Mouse (Mus musculus) urinary bladder, postnatal 10 days (tissue): Measurements from ENCODE around the gene Cd28.

Experiments used
- DNase-seq: peaks from one replicate; pipeline ENCODE4 v3.0.0; 2022; ENCODE audit warnings: low spot score

Cd28 gene

DNA sequence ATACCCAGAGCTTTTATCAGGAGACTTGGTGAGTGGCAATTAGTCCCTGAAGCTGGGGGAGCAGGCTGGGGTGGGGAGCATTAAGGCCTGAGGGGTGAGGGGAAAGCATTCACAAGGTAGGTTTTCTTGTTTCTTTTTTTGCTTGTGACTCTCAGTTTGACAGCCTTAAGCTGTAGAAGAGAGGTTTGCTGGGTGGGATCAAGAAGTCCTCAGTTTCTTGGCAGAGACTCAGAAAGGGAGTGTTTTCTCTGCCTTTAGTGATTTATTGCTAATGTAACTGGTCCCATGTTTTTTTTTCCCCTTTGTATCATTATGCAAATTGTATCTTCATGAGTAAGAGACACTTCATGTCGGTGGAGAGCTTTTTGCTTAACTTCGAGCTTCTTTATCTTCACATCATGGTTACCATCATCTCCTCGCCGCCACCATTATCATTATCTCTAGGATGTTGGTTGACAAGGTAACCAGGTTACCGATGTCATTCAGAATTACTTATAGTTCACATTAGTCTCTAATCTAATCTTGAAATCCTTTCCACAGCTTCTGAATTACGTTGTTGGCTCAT, 33.7 kb downstream of the Cd28 start:
- DNase-seq, result no peak

DNA sequence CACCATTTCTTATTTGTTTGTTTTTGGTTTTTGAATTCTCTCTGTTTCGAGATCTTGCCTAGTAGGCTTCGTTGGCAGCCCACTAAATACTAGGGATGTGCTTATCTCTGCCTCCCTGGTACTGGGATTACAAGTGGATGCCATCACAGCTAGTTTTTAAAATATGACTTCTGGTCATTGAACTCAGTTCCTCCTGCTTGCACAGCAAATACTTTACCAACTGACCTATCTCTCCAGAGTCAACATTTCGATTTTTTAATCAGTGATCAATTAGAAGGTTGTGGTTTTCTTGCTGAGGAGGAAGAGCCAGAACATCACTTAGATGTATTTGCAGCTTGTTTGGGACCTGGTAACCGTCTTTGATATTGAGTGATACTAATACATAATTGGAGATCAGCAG, 34.4 kb downstream of the Cd28 start:
- no peak for DNase-seq

DNA sequence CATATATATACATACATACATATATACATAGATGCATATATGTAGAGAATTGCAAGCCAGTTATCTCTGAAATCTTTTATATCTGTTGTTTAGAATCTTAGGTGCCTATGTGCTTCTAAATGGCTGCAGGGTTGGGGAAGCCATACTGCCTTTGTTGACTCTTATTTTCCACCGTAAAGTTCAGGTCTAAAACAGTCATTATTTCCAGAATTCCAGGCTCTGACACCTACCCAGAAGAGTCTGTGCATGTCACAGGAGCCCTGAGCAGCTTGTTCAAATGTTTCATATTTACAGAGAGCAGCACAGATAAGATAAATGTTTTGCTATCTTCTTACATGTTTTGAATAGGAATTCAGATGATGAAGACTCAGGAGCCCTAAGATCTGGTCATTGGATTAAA, 36.4 kb downstream of the Cd28 start:
- DNase-seq, result no peak

DNA sequence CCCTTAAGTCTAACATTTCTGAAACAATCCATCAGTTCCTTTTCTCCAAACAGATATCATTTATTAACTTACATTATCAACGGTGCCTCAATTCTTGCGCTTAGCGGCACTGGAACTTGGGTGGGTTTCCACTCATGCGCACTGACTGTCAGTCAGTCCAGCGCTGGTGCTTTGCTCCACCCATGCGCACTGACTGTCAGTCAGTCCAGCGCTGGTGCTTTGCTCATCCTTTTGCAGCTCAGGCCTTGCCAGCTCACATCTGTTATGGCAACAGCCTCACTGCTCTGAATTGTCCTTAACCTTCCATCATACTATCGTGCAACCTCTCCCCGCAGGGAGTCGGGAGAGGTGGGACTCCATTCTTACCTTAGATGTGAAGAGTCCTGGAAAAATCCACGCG, 37.4 kb downstream of the Cd28 start:
- no peak for DNase-seq

DNA sequence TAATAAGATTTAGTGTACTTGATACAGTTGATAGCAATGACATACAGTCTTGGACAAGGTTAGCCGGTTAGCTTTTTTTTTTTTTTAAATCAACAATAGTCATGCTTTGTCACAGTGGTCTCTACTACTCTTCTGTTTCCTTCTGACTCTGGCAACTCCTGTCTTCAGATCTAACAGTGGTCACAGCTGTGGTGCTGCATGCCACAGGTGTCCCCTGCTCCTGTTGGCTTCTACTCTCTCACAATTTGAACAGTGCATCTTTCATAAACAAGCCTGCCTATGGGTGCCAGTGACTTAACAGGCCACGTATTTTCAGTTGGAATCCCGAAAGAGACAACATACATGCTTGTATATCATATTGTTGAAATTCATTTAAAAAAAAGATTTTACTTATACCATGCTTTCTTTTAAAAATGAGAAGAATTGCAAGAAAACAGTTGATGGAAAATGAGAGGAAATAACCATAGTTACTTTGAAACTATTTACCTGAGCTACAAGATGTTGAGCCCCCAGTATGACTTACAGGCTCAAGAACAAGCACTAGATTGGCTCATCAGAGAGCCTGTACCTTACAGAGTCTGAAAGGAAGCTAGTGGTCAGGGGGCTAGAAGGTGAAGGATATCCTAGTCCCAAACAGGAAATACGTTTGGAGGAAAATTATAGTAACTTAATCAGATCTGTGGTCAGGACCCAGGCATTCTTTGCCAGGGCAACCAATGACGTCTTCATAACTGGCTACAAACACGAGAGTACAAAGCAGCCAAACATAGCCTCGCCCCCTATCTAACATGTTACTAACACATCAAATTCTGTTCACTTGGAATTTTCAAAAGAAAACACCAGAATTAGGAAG, 39.0 kb downstream of the Cd28 start:
- DNase-seq, result no peak

DNA sequence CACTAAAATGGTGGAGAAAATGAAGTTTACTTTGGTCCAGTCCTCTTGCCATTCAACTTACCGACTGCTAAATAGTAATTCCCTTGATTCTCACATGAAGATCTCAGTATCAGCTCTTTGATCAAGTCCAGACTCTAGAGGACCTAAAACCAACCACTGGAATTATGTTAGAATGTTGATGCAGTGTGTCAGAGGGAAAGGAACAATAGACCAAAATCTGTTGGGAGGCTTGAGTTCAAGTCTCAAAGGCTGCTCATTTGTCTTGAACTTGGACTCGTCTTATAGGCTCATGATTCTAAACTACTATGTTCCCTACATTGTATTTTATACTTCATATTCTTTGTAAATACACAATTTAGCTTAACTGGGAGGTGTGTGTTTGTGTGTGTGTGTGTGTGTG, 41.0 kb downstream of the Cd28 start:
- DNase-seq, result no peak

DNA sequence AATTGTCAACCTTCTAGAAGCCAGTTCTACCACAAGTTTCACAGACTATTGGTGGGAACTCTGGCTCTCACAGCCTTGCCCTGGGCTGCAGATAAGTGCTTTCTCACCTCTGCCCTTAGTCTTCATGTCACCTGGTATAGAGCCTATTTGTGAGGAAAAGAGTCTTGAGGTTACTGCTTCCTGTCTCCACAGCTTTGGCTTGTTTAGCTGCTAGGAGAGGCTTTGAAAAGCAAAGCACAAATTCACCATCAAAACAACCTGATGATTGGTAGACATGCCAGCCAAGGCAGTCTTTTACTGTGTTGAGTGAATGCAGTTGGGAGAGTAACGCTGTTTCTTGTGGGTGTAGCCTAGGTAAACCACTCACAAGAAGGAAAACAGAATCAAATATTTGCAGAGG, 41.6 kb downstream of the Cd28 start:
- DNase-seq, result no peak

DNA sequence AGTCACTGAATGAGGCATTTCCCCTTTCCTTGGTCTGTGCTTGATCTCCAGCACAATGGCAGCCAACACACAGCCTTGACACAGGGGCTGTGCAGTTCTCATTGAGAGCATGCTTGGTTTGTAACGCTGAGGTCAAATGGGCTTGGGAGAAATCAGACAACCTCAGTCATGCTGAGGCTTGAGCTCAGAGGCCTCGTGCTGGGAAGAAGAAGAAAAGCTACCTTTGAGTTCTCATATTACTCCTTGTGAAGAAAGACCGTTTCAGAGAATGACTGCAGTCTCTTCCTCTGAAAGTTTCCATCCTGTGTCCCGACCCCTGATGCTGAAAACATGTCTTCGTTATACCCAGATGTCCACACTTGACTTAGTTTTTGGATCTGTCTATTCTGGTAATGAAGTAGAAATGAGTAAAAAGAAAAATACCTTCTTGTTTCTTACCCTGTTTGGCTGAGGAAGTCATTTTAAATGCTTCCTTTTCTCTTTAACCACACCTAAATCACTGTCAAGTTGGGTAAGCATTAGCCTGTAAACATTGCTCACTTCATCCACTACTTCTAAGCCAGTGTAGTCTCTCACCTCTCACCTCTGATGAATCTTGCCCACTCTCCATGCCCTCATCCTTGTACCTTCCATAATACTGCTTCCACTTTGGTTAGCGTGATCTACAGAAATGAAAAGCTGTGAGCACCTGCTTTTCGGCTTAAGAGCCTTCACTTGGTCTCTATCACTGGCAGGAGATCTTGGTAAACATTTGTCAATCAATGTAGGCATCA, 43.1 kb downstream of the Cd28 start:
- DNase-seq, result no peak

DNA sequence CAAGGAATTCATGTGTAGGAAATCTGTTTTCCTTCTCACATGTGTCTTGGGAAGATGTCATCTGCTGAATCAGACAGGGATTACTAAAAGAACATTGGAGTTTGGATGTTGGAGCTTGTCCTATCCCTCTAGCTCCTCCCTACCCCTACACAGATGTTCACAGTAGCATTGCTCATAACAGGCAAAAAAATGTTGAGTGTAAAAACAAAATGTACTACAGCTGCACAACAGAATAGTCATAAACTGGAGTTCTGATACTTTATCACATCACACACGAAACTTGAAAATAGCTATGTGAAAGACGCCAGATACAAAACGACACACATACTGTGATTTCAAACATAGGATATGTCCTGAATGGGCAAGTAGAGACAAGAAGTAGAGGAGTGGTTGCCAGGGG, 43.9 kb downstream of the Cd28 start:
- DNase-seq, result no peak

DNA sequence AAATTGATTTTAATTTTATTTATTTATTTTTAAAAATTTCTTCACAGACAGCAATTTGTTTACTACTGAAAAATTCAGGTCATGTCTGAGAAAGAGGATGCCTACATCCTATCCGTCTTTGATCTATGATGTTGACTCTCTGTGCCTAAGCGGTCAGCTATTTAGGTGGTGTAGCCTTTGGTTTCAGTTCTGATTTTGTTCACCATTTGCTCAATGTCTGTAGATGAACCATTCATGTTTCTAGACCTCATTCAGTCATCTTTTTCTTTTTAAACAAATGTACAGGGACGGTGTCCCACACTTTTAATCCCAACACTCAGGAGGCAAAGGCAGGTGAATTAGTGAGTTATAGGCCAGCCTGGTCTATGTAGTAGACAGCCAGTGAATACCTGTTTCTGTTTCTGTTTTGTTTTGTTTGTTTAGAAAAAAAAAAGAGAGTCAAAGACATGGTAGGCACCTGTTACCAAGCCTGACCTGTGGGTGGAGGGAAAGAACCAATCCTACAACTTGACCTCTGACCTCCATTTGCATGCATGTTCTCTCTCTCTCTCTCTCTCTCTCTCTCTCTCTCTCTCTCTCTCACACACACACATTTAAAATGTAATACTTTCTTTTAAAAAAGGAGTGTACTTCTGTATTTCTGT, 45.0 kb downstream of the Cd28 start:
- DNase-seq, result no peak

DNA sequence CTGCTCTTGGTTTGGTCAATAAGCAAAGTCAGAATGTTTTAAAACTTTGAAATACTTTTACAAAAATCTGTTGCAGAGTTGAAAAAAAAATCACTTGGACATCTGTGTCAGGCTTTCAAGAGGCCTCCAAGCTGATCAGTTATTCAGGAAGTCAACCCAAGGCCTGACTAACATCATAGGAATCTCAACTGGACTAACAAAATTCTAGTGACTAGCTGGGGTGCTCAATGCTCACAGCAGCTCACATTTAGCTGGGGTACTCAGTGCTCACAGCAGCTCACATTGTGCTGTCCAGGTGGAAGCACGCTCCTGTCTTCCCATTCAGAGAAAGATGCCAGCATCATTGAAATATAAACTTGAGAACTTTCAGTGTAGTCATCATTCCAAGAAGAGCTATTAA, 45.9 kb downstream of the Cd28 start:
- no peak for DNase-seq

DNA sequence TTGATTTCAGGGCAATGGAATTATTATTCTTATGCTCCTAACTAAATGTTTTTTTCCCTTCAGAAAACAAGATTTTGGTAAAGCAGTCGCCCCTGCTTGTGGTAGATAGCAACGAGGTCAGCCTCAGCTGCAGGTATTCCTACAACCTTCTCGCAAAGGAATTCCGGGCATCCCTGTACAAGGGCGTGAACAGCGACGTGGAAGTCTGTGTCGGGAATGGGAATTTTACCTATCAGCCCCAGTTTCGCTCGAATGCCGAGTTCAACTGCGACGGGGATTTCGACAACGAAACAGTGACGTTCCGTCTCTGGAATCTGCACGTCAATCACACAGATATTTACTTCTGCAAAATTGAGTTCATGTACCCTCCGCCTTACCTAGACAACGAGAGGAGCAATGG, 46.3 kb downstream of the Cd28 start:
- DNase-seq, result no peak

DNA sequence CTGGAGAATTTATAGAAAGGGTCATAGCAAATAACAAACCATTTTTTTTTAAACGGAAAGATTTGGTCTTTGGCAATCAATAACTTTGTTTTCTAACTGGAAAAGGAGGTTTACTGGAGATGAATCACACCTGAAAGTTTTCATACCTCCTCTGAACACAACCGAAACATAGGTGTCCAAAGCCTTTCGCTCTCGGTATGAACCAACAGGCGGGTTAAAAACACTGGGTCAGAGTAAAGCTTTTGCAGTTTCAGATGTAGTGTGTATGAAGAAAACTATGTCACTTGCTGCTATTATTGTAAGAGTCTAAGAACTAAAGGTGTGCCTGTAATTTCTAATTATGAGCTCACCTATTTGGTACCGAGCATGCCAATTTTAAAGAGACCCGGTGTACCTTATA, 55.2 kb downstream of the Cd28 start:
- no peak for DNase-seq

DNA sequence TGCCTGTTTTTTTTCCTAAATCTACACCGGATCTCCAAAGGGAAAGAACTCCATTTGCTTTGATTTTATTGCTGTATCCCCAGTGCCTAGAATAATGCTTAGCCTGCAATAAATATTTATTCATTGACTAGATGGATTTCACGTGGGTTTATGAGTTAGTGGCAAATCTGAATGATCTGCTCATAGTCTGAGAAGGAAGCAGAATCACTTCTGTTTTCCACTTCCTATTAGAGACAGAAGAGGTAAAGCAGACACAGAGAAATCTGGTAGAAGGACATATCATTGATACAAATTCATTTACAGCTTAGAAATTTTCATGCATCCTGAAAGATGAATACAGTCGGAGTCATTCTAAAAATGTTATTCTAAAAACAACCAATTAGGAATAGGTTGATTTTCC, 56.6 kb downstream of the Cd28 start:
- DNase-seq, result no peak

DNA sequence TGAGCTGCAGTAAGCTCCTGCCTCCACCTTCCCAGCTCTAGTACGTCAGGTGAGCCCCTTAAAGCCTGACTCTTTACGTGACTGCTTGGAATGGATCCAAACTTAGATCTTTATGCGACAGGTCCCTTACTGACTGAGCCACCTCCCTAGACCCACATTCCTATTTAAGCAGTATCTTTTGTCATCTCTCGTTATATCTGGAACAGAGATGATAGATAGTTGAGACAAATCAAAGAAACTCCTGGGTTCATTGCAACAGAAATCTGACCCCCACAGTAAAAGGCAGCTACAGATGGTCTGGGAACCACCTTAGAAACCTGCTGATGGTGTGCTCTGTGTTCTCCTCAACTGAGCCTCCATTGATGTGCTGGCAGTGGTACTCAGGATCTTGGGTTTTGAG, 59.6 kb downstream of the Cd28 start:
- no peak for DNase-seq

DNA sequence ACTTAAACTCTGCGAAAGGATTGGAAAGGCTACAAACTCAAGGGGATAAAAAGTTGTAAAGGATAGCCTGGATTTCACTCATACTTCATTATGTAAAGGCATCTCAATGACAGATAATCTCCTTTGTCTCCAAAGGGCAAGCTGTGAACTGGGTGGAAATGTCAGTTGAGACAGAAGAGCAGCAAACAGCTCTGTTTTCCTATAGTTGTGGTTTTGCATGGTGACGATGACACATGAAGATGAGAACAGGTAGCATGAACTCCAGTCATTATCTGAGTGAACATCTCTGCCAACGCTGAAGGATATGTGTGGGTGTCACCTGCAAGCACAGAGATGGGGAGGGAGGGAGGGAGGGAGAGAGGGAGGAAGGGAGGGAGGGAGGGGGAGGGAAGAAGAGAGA, 60.3 kb downstream of the Cd28 start:
- DNase-seq, result no peak

DNA sequence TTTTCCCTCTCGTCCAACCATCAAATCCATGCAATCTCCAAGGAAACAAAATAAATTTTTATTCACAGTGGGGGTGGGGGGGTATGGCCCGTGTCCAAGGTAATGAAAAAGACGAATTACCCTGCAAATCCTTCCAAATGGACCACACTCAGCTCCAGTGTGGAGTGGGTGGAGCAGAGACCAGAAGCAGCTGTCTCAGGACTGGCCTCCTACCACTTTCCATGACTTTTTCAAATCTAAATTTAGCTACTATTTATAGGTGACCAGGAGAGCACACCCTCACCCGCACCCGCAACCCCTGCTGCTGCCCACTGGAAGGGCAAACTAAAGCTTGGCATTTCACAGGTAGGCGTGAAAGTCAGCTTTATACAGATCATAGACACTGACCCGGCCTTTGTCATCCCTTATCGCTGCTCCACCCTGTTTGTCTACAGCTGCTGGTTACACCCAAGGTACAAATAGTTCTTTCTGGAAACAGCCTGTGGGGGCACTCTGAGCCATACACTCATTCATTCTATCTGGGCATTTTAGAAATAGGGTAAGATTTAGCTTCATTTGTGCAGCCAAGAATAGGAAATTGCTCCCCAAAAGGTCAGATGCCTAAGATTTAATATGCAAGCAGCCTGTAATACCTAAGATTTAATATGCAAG, 62.0 kb downstream of the Cd28 start:
- DNase-seq, result no peak

DNA sequence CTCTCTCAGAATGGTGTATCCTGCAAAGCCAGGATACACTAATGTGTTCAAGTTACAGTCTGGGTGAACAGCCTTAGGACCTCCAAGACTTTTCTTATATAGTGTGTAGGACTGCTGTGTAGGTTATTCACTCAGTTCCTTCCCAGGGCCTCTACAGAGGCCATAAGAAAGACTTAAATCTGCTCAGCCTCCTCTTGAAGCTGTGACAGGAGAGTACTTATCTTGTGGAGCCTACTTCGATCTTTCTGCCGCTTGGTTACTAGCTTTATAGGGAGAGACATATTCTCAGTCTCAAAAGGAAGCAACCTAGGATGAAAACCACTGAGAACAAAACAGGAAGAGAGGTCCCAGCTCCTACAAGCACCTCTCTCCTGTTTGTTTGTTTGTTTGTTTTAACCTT, 62.6 kb downstream of the Cd28 start:
- DNase-seq, result no peak

DNA sequence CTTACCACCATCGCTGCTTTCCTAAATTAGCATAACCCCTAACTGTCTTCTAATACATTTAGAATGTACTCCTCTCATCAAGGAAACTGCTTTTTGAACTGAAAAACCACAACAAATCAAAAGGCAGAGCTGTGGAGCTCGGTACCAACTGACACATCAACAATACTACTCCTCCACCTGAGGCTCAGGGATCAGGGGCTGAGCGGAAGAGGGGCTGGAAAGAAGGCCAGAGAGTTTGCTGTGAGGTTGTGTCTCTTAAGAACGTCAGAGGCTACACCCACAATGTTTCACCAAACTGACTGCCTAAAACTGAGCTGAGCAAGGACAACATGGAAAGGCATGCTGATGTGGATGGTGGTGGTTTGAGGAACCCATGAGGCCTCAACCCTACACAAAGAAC, 65.1 kb downstream of the Cd28 start:
- no peak for DNase-seq

DNA sequence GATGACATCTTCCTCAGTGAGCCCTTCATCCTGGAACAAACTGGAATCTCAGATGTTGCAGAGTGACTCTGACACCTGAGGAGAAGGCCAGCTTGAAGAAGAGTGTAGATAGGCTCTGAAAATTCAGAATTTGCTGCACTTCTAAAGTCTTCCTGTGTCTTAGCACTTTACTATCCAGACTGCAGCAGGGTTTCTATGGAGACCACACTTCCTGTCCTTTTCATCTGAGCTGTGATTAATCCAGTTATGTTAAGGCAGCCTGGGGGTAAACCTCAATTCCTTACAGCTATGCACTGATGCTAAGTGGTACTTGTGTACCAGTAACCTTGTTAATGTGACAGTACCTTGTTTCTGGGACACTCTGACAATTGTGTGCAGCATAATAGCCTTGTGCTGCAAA, 77.1 kb downstream of the Cd28 start:
- DNase-seq, result no peak

DNA sequence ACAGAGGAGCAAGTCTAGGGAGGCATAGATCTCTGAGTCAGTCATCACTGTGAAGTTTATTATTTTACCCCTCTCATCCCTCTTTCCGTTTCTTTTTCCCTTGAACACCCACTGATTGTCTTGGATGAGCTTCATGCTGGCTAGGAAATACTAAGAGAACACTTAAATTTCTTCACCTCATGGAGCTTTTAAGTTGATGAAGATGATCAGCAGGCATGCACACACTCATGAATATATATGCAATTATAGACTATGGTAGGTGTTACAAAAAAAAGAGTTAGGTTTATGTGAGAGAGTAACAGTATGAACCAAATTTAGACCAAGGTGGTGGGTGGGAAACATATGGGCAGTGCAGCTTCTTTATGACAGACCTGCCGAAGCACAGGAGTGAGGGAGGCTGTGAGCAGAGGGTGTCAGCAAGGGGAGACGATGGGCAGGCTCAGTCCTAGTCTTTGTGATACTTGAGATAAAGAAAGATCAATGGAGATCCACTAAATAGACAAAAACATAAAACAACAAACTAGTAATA, 79.1 kb downstream of the Cd28 start:
- DNase-seq, result no peak

DNA sequence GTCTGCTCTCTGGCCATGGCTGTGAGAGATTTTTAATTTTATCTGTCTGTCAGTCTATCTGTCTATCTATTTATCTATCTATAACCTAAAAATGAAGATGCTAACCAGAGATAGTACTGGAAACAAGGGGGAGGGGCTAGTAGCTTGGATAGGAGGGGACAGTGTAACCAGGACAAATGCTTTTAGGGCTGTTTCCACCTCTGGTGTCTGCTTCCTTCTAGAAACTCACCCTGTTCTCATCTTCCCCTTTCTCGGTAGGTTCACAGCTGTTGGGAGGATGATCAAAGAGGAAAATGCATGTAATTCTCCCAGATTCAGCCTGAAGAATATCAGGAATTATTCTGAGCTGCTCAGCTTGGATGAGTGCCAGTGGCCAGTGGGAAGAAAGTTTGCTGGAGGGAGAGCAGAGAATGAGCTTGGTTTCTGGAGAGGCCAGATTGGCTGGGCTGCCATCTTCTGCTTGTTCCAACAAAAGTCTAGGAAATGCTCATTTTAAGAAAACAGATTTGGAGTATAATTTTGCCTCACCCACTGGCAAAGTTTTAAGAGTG, 83.3 kb downstream of the Cd28 start:
- no peak for DNase-seq
